Mouse (Mus musculus) midbrain, embryonic 13.5 days (tissue): Measurements from ENCODE around the gene Acap2. TPM values are rescaled to one million over a fixed set of nuclear protein-coding genes. Genes with fewer than 3 reads are reported as not detected.

Experiments
- ATAC-seq: fragments of 200-750 bp; cut with Nextera tagmentation; 2 replicates; pipeline ENCODE4 v1.8.0; 2017; ENCODE audit warnings: mild to moderate bottlenecking, moderate TSS enrichment, moderate library complexity
- H3K27ac ChIP-seq: fragments of 300-500 bp; sonication (generic); 2 replicates; pipeline ENCODE4 v1.5.1; 2015; ENCODE audit warnings: inconsistent platforms, mild to moderate bottlenecking, moderate library complexity
- H3K27me3 ChIP-seq: fragments of 300-500 bp; sonication (generic); 2 replicates; pipeline ENCODE4 v1.6.1; 2015; ENCODE audit warnings: mild to moderate bottlenecking, inconsistent platforms
- H3K36me3 ChIP-seq: fragments of 300-500 bp; sonication (generic); 2 replicates; pipeline ENCODE4 v1.6.1; 2015; ENCODE audit warnings: mild to moderate bottlenecking, inconsistent platforms
- H3K4me1 ChIP-seq: fragments of 300-500 bp; sonication (generic); replicated peaks from 2 replicates; pipeline ENCODE4 v1.6.1; 2015; ENCODE audit warnings: inconsistent platforms
- H3K4me2 ChIP-seq: fragments of 300-500 bp; sonication (generic); replicated peaks from 2 replicates; pipeline ENCODE4 v1.6.1; 2015; ENCODE audit warnings: moderate library complexity, mild to moderate bottlenecking, inconsistent platforms
- H3K4me3 ChIP-seq: fragments of 300-500 bp; sonication (generic); replicated peaks from 2 replicates; pipeline ENCODE4 v1.5.1; 2015; ENCODE audit warnings: mild to moderate bottlenecking, inconsistent platforms
- H3K9ac ChIP-seq: fragments of 300-500 bp; sonication (generic); replicated peaks from 2 replicates; pipeline ENCODE4 v1.6.1; 2015; ENCODE audit warnings: mild to moderate bottlenecking, inconsistent platforms
- H3K9me3 ChIP-seq: fragments of 300-500 bp; sonication (generic); 2 replicates; pipeline ENCODE4 v1.6.1; 2016; ENCODE audit warnings: mild to moderate bottlenecking, inconsistent platforms
- WGBS: fragments of 180-500 bp; shearing (Covaris S2); methylation state at CpG from one replicate; pipeline ENCODE4 v1.1.7; 2015; 5-methylcytosine and 5-hydroxymethylcytosine counted together
- polyA plus RNA-seq: library from polyadenylated mRNA; unstranded; fragments of >200 nt; fragmentation: Nextera tagmentation; extraction: Ambion mirVana; gene quantifications from 2 replicates; pipeline ENCODE4 v1.2.1, GENCODE M21; 2015

Acap2 gene
- polyA plus RNA-seq, 1 experiment from 2014 or later = 13.2 TPM

DNA sequence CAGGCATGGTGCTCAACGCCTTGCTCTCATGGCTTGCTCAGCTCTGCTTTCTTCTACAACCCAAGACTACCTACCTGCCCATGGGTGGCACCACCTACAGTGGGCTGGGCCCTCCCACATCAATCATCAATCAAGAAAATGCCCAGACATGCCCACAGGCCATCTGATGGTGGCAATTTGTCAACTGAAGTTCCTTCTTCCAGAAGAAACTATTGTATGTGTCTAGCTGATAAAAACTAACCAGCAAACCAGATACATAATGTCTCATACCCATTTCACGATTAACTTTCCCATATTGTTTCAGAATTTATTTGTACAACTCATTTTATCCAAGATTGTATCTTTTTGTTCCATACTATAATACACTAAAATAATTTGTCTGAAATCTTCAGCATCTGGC is 15.3 kb downstream of the Acap2 start:
- H3K4me3 ChIP-seq = no peak overlapping the region
- H3K27me3 ChIP-seq = no peaks in the 10 kb centered on the region
- H3K27ac ChIP-seq = no peak overlapping the region
- peaks cover 35% of the 10 kb centered on the region for H3K4me1 ChIP-seq
- ATAC-seq = no peak
- H3K4me2 ChIP-seq = no peak overlapping the region
- WGBS = 87% methylated on average over 2 of the region's 2 CpGs
- H3K9me3 ChIP-seq = no peaks in the 10 kb centered on the region
- no peak overlapping the region for H3K9ac ChIP-seq
- H3K36me3 ChIP-seq = no peaks in the 10 kb centered on the region

- H3K27ac ChIP-seq = peak overlapping the region; percentile 30; the same call in 1 of the 2 replicates
- no peak for ATAC-seq
- 23% methylated on average over 4 of the region's 4 CpGs for WGBS
Observed at GRCm38 (mm10) chr16:31184727-31185126, 16.3 kb downstream of the Acap2 start.

DNA sequence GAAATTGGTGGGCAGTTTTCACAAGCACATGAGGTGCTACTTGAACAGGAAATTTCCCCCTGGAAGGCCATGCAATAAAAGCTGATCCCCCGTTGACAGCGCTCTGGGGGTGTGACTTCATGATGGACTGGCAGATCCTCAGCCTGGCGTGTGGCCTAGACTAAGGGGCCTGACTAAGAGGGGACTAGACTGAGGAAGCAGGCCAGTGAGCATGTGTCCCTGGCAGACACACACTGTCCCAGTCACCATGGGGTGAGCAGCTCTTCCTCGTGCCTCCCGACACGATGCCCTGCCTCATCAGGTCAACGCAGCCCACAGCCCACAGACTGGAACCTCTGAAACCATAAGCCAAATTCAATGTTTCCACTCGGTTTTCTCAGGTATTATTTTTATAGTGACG is 18.5 kb downstream of the Acap2 start:
- Histone ChIP-seq H3K4me1 (peaks cover 26% of the 10 kb centered on the region), H3K4me3 (no peak overlapping the region), H3K27me3 (no peaks in the 10 kb centered on the region), H3K27ac (no peak overlapping the region), H3K4me2 (no peak overlapping the region), H3K9me3 (no peaks in the 10 kb centered on the region), H3K9ac (no peak overlapping the region), H3K36me3 (no peaks in the 10 kb centered on the region)
- no peak for ATAC-seq
- 76% methylated on average over 9 of the region's 9 CpGs for WGBS

More at GRCm38 (mm10) chr16:31184727-31185126, 16.3 kb downstream of the Acap2 start:
- Histone ChIP-seq H3K36me3 (no peaks in the 10 kb centered on the region), H3K4me2 (no peak overlapping the region), H3K9ac (no peak overlapping the region), H3K4me1 (peaks cover 35% of the 10 kb centered on the region), H3K4me3 (no peak overlapping the region), H3K27me3 (no peaks in the 10 kb centered on the region), H3K9me3 (no peaks in the 10 kb centered on the region)

GRCm38 (mm10) chr16:31180843-31181242 is 20.2 kb downstream of the Acap2 start:
- no peak for ATAC-seq
- H3K27ac ChIP-seq = no peak overlapping the region
- H3K4me2 ChIP-seq = no peak overlapping the region
- no peak overlapping the region for H3K9ac ChIP-seq
- no peaks in the 10 kb centered on the region for H3K27me3 ChIP-seq
- 86% methylated on average over 8 of the region's 8 CpGs for WGBS
- H3K36me3 ChIP-seq = no peaks in the 10 kb centered on the region
- H3K4me3 ChIP-seq = no peak overlapping the region
- no peaks in the 10 kb centered on the region for H3K9me3 ChIP-seq
- H3K4me1 ChIP-seq = peaks cover 21% of the 10 kb centered on the region

DNA sequence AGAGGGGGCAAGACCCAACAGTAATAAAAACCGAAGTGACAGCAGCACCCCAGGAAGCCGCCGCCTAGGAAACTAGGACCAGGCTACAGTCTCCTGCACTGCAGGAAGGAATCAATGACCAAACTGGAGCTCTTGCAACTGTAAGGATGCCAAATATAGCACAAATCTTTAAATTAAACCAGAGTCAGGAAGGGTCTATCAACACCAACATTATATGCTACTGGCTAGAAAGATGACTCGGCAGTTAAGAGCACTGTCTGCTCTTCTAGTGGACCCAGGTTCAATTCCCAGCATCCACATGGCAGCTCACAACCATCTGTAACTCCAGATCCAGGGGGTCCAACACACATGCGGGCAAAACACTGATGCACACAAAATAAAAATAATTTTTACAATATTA is 21.7 kb downstream of the Acap2 start:
- Histone ChIP-seq H3K27ac (no peak overlapping the region), H3K4me3 (no peak overlapping the region), H3K9me3 (no peaks in the 10 kb centered on the region), H3K36me3 (no peaks in the 10 kb centered on the region), H3K4me2 (no peak overlapping the region), H3K4me1 (peaks cover 9% of the 10 kb centered on the region), H3K27me3 (no peaks in the 10 kb centered on the region), H3K9ac (no peak overlapping the region)
- 76% methylated on average over 5 of the region's 5 CpGs for WGBS
- no peak for ATAC-seq

GRCm38 (mm10) chr16:31174880-31175638 is 26.0 kb downstream of the Acap2 start:
- no peak overlapping the region for H3K27ac ChIP-seq
- H3K36me3 ChIP-seq = no peaks in the 10 kb centered on the region
- no peak overlapping the region for H3K4me3 ChIP-seq
- no peak for ATAC-seq
- no peak overlapping the region for H3K4me2 ChIP-seq
- no peaks in the 10 kb centered on the region; the same call in 1 of the 2 replicates for H3K4me1 ChIP-seq
- no peak overlapping the region for H3K9ac ChIP-seq
- no peaks in the 10 kb centered on the region for H3K9me3 ChIP-seq
- WGBS = 86% methylated on average over 9 of the region's 9 CpGs
- H3K27me3 ChIP-seq = no peaks in the 10 kb centered on the region

- Histone ChIP-seq H3K9me3 (no peaks in the 10 kb centered on the region), H3K9ac (no peak overlapping the region), H3K4me3 (no peak overlapping the region), H3K27ac (no peak overlapping the region), H3K4me2 (no peak overlapping the region), H3K4me1 (peaks cover 10% of the 10 kb centered on the region), H3K36me3 (no peaks in the 10 kb centered on the region), H3K27me3 (no peaks in the 10 kb centered on the region)
- ATAC-seq = no peak
- 85% methylated on average over 3 of the region's 3 CpGs for WGBS
Observed at GRCm38 (mm10) chr16:31172229-31172628, 28.8 kb downstream of the Acap2 start.

DNA sequence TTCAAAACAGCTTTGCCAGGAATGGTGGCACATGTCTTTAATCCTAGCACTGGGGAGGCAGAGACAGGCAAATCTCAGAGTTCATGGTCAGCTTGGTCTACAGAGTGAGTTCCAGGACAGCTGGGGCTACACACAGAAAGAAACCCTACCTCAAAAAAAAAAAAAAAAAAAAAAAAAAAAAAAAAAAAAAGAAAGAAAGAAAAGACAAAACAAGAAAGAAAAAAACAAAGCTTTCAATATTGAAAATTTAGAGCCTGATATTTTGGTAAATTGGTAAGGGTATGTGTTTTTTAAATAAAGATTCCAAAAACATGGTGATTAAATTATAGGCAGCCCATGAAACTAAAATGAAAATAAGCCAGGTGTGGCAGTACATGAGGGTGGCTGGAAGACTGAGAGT is 29.6 kb downstream of the Acap2 start:
- Histone ChIP-seq H3K9me3 (no peaks in the 10 kb centered on the region), H3K36me3 (no peaks in the 10 kb centered on the region), H3K4me2 (no peak overlapping the region), H3K4me1 (peaks cover 14% of the 10 kb centered on the region), H3K4me3 (no peak overlapping the region), H3K27ac (no peak overlapping the region), H3K9ac (no peak overlapping the region), H3K27me3 (no peaks in the 10 kb centered on the region)
- ATAC-seq = no peak

- Histone ChIP-seq H3K27ac (no peak overlapping the region), H3K4me1 (peaks cover 25% of the 10 kb centered on the region), H3K4me3 (no peak overlapping the region), H3K9me3 (no peaks in the 10 kb centered on the region), H3K4me2 (no peak overlapping the region), H3K9ac (no peak overlapping the region), H3K27me3 (no peaks in the 10 kb centered on the region), H3K36me3 (no peaks in the 10 kb centered on the region)
- ATAC-seq = no peak
- 97% methylated on average over 8 of the region's 8 CpGs for WGBS
Observed at GRCm38 (mm10) chr16:31170297-31170696, 30.7 kb downstream of the Acap2 start.

DNA sequence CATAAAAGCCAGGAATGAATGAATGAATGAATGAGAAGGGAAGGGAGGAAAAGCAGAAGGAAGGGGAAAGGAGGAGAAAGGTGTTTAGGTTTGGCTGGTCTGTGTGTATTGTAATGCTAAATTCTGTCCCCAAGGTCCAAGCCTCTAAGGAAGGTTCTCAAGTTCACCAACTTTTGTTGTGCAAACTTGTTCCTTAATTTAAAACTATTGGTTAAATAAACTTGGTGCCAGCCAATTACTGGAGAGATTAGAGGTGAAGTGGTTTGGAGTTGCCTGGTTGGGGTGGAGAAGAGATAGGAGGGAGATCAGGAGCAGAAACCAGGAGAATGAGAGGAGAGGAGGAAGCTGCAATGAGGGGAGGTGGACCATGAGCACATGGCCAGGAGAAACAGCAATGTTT is 31.4 kb downstream of the Acap2 start:
- no peaks in the 10 kb centered on the region for H3K36me3 ChIP-seq
- ATAC-seq = no peak
- no peak overlapping the region for H3K27ac ChIP-seq
- H3K9me3 ChIP-seq = no peaks in the 10 kb centered on the region
- no peaks in the 10 kb centered on the region for H3K27me3 ChIP-seq
- H3K4me1 ChIP-seq = peaks cover 25% of the 10 kb centered on the region
- H3K9ac ChIP-seq = no peak overlapping the region
- H3K4me3 ChIP-seq = no peak overlapping the region
- no peak overlapping the region for H3K4me2 ChIP-seq

DNA sequence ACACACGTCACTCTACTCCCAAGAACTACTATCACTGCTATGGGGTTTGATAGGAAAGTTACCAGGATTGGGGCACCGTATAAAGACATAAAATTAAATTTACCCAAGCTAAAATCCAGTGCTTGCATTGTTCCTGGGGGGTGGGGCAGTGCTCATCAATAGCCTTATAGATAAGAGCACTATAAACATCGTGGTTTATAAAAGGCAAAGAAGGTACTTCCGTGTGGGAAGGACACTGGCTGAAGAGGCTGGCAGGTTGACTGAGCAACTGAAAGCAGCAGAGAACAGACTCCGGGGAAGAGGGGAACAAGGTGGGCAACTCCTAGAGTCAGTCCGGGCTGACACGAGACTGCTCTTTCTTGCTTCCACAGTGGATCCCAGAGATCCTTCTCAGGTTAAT is 33.1 kb downstream of the Acap2 start:
- Histone ChIP-seq H3K27ac (no peak overlapping the region), H3K27me3 (no peaks in the 10 kb centered on the region), H3K4me1 (peaks cover 25% of the 10 kb centered on the region), H3K4me3 (no peak overlapping the region), H3K36me3 (no peaks in the 10 kb centered on the region), H3K9me3 (peaks cover 1% of the 10 kb centered on the region; the same call in 1 of the 2 replicates), H3K9ac (no peak overlapping the region), H3K4me2 (no peak overlapping the region)
- no peak for ATAC-seq
- 52% methylated on average over 7 of the region's 7 CpGs for WGBS

DNA sequence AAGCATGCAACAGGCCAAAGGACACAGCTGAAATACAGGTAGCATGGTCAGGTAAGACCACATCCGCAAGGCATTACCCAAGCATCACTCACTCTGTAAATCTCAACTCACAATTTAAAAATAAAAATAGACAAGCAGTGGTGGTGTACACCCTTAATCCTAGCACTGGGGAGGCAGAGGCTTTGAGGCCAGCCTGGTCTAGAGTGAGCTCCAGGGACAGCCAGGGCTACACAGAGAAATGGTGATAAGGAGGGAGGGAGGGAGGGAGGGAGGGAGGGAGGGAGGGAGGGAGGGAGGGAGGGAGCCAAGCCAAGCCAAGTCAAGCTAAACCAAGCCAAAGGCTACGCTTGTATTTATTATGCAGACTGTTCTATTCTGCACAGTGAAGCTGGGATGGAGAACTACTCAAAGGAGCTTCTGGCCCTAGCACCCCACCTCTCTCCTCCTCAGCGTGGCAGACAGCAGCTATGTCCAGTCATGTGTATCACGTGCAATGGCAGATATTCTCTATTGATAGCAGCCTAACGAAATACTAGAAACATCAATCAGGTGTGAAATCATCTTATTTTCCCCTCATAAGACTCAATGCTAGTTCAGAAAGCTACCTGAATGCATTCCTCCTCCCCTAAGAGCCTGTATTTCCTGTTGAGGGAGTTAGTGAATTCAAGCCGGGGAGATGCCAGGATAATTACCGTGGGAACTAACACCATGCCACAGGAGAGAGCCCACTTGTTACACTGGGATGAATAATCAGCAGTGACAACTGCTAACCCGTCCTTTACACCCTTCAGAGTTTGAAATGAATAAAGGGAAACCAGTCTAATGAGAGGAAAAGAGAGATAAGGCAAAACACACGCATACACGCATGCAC is 33.8 kb downstream of the Acap2 start:
- Histone ChIP-seq H3K4me3 (no peak overlapping the region), H3K4me2 (no peak overlapping the region), H3K27me3 (no peaks in the 10 kb centered on the region), H3K36me3 (no peaks in the 10 kb centered on the region), H3K9me3 (peaks cover 2% of the 10 kb centered on the region; the same call in 1 of the 2 replicates), H3K27ac (no peak overlapping the region), H3K4me1 (peaks cover 25% of the 10 kb centered on the region), H3K9ac (no peak overlapping the region)
- 26% methylated on average over 10 of the region's 10 CpGs for WGBS
- peak; percentile 66; the same call in 1 of the 2 replicates for ATAC-seq
